Mouse (Mus musculus): ENCODE results near the gene Htatip2. TPM values are rescaled to one million over a fixed set of nuclear protein-coding genes. Genes with fewer than 3 reads are reported as not detected.

The Htatip2 gene
- 3.5 and 4.5 TPM in 2 replicates for polyA plus RNA-seq (2015; fragmentation: Nextera tagmentation; extraction: Ambion mirVana)

GRCm38 (mm10) chr7:49758934-49759571 lies at the start of gene Htatip2:
Gene Htatip2, plus strand, starts transcription at chr7:49759115.
- H3K4me2 ChIP-seq (replicated peaks): peak within 1 kb of the TSS; percentile 79
- peak within 1 kb of the TSS; percentile 65 for H3K9ac ChIP-seq (replicated peaks)
- 0 out of 2 replicates have a peak, but pooled peaks cover 3% of the 10 kb centered on the region for H3K9me3 ChIP-seq
- H3K4me1 ChIP-seq (replicated peaks): peaks cover 7% of the 10 kb centered on the region
- peaks cover 90% of the 10 kb centered on the region for H3K27me3 ChIP-seq
- peak; percentile 81 for ATAC-seq
- no peaks in the 10 kb centered on the region for H3K36me3 ChIP-seq
- H3K4me3 ChIP-seq (replicated peaks): peak within 1 kb of the TSS; percentile 48
- 5% methylated on average over 41 of the region's 42 CpGs for WGBS
- H3K27ac ChIP-seq: no peak within 1 kb of the TSS

GRCm38 (mm10) chr7:49709381-49710021 lies 49.4 kb upstream of the Htatip2 start:
- ATAC-seq: peak; percentile 86
- H3K4me2 ChIP-seq (replicated peaks): no peak overlapping the region

GRCm38 (mm10) chr7:49717942-49718733 lies 40.8 kb upstream of the Htatip2 start:
- 33% methylated on average over 15 of the region's 15 CpGs for WGBS
- Histone ChIP-seq H3K36me3 (no peaks in the 10 kb centered on the region), H3K4me1 (replicated peaks) (peaks cover 6% of the 10 kb centered on the region; the same call in 1 of the 2 replicates), H3K4me2 (replicated peaks) (no peak overlapping the region), H3K9ac (replicated peaks) (no peak overlapping the region), H3K27ac (no peak overlapping the region), H3K9me3 (no peaks in the 10 kb centered on the region), H3K4me3 (replicated peaks) (no peak overlapping the region), H3K27me3 (peaks cover 83% of the 10 kb centered on the region)
- peak; percentile 75 for ATAC-seq

More at GRCm38 (mm10) chr7:49709381-49710021, 49.4 kb upstream of the Htatip2 start:
- peaks cover 81% of the 10 kb centered on the region for H3K27me3 ChIP-seq
- 11% methylated on average over 9 of the region's 9 CpGs for WGBS
- H3K4me3 ChIP-seq (replicated peaks): no peak overlapping the region
- no peak overlapping the region for H3K27ac ChIP-seq
- no peak overlapping the region for H3K9ac ChIP-seq (replicated peaks)
- H3K9me3 ChIP-seq: no peaks in the 10 kb centered on the region
- no peaks in the 10 kb centered on the region for H3K36me3 ChIP-seq
- H3K4me1 ChIP-seq (replicated peaks): peaks cover 11% of the 10 kb centered on the region

- Histone ChIP-seq H3K27ac (no peak overlapping the region), H3K9ac (replicated peaks) (no peak overlapping the region), H3K4me3 (replicated peaks) (no peak overlapping the region), H3K4me2 (replicated peaks) (no peak overlapping the region), H3K9me3 (no peaks in the 10 kb centered on the region), H3K27me3 (peaks cover 72% of the 10 kb centered on the region), H3K4me1 (replicated peaks) (peaks cover 5% of the 10 kb centered on the region), H3K36me3 (no peaks in the 10 kb centered on the region)
- ATAC-seq: no peak
- 70% methylated on average over 4 of the region's 4 CpGs for WGBS
Measured at GRCm38 (mm10) chr7:49734342-49734741, 24.6 kb upstream of the Htatip2 start.

GRCm38 (mm10) chr7:49739448-49739847 lies 19.5 kb upstream of the Htatip2 start:
- H3K4me3 ChIP-seq (replicated peaks): no peak overlapping the region
- no peak overlapping the region for H3K4me2 ChIP-seq (replicated peaks)
- 22% methylated on average over 8 of the region's 8 CpGs for WGBS
- H3K9me3 ChIP-seq: no peaks in the 10 kb centered on the region
- H3K36me3 ChIP-seq: no peaks in the 10 kb centered on the region
- peaks cover 68% of the 10 kb centered on the region for H3K27me3 ChIP-seq
- H3K27ac ChIP-seq: no peak overlapping the region
- peak; percentile 53 for ATAC-seq
- H3K9ac ChIP-seq (replicated peaks): no peak overlapping the region
- H3K4me1 ChIP-seq (replicated peaks): peaks cover 34% of the 10 kb centered on the region

GRCm38 (mm10) chr7:49741474-49741873 lies 17.4 kb upstream of the Htatip2 start:
- Histone ChIP-seq H3K9me3 (no peaks in the 10 kb centered on the region), H3K4me2 (replicated peaks) (0 out of 2 replicates have a peak overlapping the region, but pooled peaks have one; percentile 2), H3K36me3 (no peaks in the 10 kb centered on the region), H3K27me3 (peaks cover 72% of the 10 kb centered on the region), H3K4me3 (replicated peaks) (no peak overlapping the region), H3K9ac (replicated peaks) (no peak overlapping the region), H3K4me1 (replicated peaks) (peaks cover 34% of the 10 kb centered on the region), H3K27ac (no peak overlapping the region)
- no peak for ATAC-seq
- WGBS: 41% methylated on average over 5 of the region's 5 CpGs

GRCm38 (mm10) chr7:49741923-49742322 lies 17.0 kb upstream of the Htatip2 start:
- H3K4me1 ChIP-seq (replicated peaks): peaks cover 34% of the 10 kb centered on the region
- H3K36me3 ChIP-seq: no peaks in the 10 kb centered on the region
- no peak overlapping the region for H3K9ac ChIP-seq (replicated peaks)
- no peak overlapping the region for H3K4me3 ChIP-seq (replicated peaks)
- no peak overlapping the region; the same call in 1 of the 2 replicates for H3K27ac ChIP-seq
- H3K9me3 ChIP-seq: no peaks in the 10 kb centered on the region
- 0 out of 2 replicates have a peak overlapping the region, but pooled peaks have one; percentile 2 for H3K4me2 ChIP-seq (replicated peaks)
- 4% methylated on average over 10 of the region's 10 CpGs for WGBS
- peak; percentile 84 for ATAC-seq
- H3K27me3 ChIP-seq: peaks cover 73% of the 10 kb centered on the region

- H3K4me3 ChIP-seq (replicated peaks): no peak overlapping the region
- H3K9ac ChIP-seq (replicated peaks): no peak overlapping the region
- ATAC-seq: no peak
- WGBS: 7% methylated on average over 4 of the region's 4 CpGs
- no peak overlapping the region for H3K27ac ChIP-seq
- H3K4me1 ChIP-seq (replicated peaks): no peaks in the 10 kb centered on the region
- H3K4me2 ChIP-seq (replicated peaks): no peak overlapping the region
- peaks cover 85% of the 10 kb centered on the region for H3K27me3 ChIP-seq
- no peaks in the 10 kb centered on the region for H3K9me3 ChIP-seq
- no peaks in the 10 kb centered on the region for H3K36me3 ChIP-seq
Measured at GRCm38 (mm10) chr7:49751148-49751547, 7.8 kb upstream of the Htatip2 start.

- Histone ChIP-seq H3K27me3 (peaks cover 83% of the 10 kb centered on the region), H3K4me1 (replicated peaks) (no peaks in the 10 kb centered on the region), H3K4me2 (replicated peaks) (no peak overlapping the region), H3K9ac (replicated peaks) (no peak overlapping the region), H3K36me3 (no peaks in the 10 kb centered on the region), H3K9me3 (no peaks in the 10 kb centered on the region), H3K4me3 (replicated peaks) (no peak overlapping the region), H3K27ac (no peak overlapping the region)
- WGBS: 42% methylated on average over 25 of the region's 25 CpGs
- ATAC-seq: no peak
Measured at GRCm38 (mm10) chr7:49752730-49753506, 6.0 kb upstream of the Htatip2 start.

GRCm38 (mm10) chr7:49754767-49755166 lies 4.1 kb upstream of the Htatip2 start:
- Histone ChIP-seq H3K9ac (replicated peaks) (no peak overlapping the region), H3K4me3 (replicated peaks) (no peak overlapping the region), H3K9me3 (0 out of 2 replicates have a peak, but pooled peaks cover 2% of the 10 kb centered on the region), H3K36me3 (no peaks in the 10 kb centered on the region), H3K27me3 (peaks cover 89% of the 10 kb centered on the region), H3K4me1 (replicated peaks) (peaks cover 7% of the 10 kb centered on the region), H3K4me2 (replicated peaks) (no peak overlapping the region), H3K27ac (no peak overlapping the region)
- no peak for ATAC-seq
- WGBS: 4% methylated on average over 9 of the region's 9 CpGs

GRCm38 (mm10) chr7:49762605-49763004 lies 3.7 kb downstream of the Htatip2 start:
- H3K4me2 ChIP-seq (replicated peaks): no peak overlapping the region
- ATAC-seq: no peak
- no peak overlapping the region for H3K27ac ChIP-seq
- no peak overlapping the region for H3K4me3 ChIP-seq (replicated peaks)
- H3K9ac ChIP-seq (replicated peaks): no peak overlapping the region
- 0 out of 2 replicates have a peak, but pooled peaks cover 3% of the 10 kb centered on the region for H3K9me3 ChIP-seq
- peaks cover 7% of the 10 kb centered on the region for H3K4me1 ChIP-seq (replicated peaks)
- WGBS: 72% methylated on average over 13 of the region's 13 CpGs
- H3K27me3 ChIP-seq: peaks cover 92% of the 10 kb centered on the region
- no peaks in the 10 kb centered on the region for H3K36me3 ChIP-seq
